8 mouse cellular contexts compared by ENCODE assay signal in the genomic region with DNA sequence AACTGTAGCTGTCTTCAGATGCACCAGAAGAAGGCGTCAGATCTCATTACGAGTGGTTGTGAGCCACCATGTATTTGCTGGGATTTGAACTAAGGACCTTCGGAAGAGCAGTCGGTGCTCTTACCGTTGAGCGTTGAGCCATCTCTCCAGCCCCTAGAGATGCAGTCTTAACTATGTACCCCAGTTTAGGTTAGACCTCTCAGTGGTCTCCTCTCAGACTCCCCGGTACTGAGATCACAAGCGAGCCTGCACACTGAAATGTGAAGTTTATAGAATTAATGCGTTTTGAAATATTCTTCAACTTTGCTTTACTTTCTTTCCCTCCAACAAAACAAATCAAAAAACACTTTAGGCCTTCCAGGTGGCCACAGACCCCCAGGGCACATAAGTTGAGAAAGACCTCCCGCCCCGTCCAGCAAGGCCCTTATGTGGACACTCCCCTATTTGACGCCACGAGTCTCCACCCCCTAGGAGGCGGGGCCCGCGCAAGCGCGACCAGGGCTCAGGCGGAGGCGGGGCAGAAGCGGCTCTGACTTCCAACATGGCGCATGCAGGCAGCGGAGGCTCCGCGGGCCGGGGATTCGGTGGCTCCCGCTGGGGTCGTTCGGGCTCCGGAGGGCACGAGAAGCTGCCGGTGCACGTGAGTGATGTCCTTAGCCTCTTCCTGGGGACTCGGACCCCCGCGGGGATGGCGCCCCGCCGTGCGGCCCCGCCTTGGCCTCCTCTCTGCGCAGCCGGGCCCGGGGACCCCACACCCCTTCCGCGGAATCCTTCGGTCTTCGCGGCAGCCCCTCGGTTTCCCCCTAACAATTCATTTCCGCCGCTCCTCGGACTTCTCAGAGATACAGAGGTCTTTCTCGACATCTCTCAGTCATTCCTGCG. TPM values are rescaled to one million over a fixed set of nuclear protein-coding genes. Genes with fewer than 3 reads are reported as not detected.
DNase-seq lines count a peak whose midpoint lies in the region; ATAC-seq and TF ChIP-seq lines count a peak whose summit lies in the region.

Sin3b (plus strand) TSS at position 517 of the 882 bp plus-strand sequence.

- H3K9me3 ChIP-seq in MEL (replicated peaks; ENCODE audit: insufficient read depth, low read length): no peaks in the 10 kb centered on the region
- no peaks in the 10 kb centered on the region for H3K9me3 ChIP-seq in lung, embryonic 16.5 days (ENCODE audit: control insufficient read depth, low read length)

- peak within 1 kb of the TSS; percentile 97 for H3K4me2 ChIP-seq in lung, embryonic 16.5 days (ENCODE audit: low read depth, low read length)

- peaks cover 10% of the 10 kb centered on the region for H3K79me2 ChIP-seq in MEL (ENCODE audit: control insufficient read depth, insufficient read depth, low read length, poor library complexity)

- no peak within 1 kb of the TSS for H3K27ac ChIP-seq in MEL (ENCODE audit: control insufficient read depth, low read depth, low read length)
- H3K27ac ChIP-seq in lung, embryonic 16.5 days (ENCODE audit: low read length): peak within 1 kb of the TSS; percentile 37; the same call in 1 of the 2 replicates

- no peak for TF ChIP-seq RAD21 in MEL (IDR thresholded peaks at IDR 0.05; ENCODE audit: low read depth, low read length)

- H3K4me1 ChIP-seq in MEL (ENCODE audit: control insufficient read depth in 1 of 2, insufficient read depth in 2 of 2, low read length in 2 of 2): peaks cover 0 to 10% of the 10 kb centered on the region in 2 experiments; a peak in 3 of 4 replicates
- H3K4me1 ChIP-seq in lung, embryonic 16.5 days (replicated peaks; ENCODE audit: control insufficient read depth, insufficient read depth, low read length): peaks cover 5% of the 10 kb centered on the region

- TF ChIP-seq EP300 in MEL (IDR thresholded peaks at IDR 0.05; ENCODE audit: low read depth in 1 of 2, low read length in 2 of 2): no peak

- peak within 1 kb of the TSS; percentile 98 for H3K9ac ChIP-seq in MEL (ENCODE audit: control insufficient read depth, low read depth, low read length, poor library complexity, severe bottlenecking)
- H3K9ac ChIP-seq in lung, embryonic 16.5 days (ENCODE audit: low read length): peak within 1 kb of the TSS; percentile 97

- H3K4me3 ChIP-seq in MEL (ENCODE audit: control insufficient read depth in 1 of 2, insufficient read depth in 1 of 2, low read depth in 2 of 2, low read length in 2 of 2): peak within 1 kb of the TSS; percentile 94 to 99
- peak within 1 kb of the TSS; percentile 92 for H3K4me3 ChIP-seq in lung, embryonic 16.5 days (ENCODE audit: low read length)

- TF ChIP-seq POLR2A in MEL (IDR thresholded peaks at IDR 0.05; ENCODE audit: control insufficient read depth in 1 of 2, insufficient read depth in 1 of 2, low read depth in 1 of 2, low read length in 2 of 2, poor library complexity in 1 of 2): peak; percentile 91 to 94

- peak; percentile 98 for ATAC-seq in hematopoietic stem cell, adult 5-6 weeks (replicated peaks in 1 of 2; ENCODE audit: insufficient read depth in 1 of 2, low FRiP score in 2 of 2, low TSS enrichment in 1 of 2, low read depth in 1 of 2, poor library complexity in 2 of 2, severe bottlenecking in 2 of 2)
- peak; percentile 100 for ATAC-seq in lung, embryonic 16.5 days (ENCODE audit: low read depth)

- no peaks in the 10 kb centered on the region for H3K27me3 ChIP-seq in MEL (ENCODE audit: control insufficient read depth in 1 of 2, insufficient read depth in 2 of 2, low read length in 2 of 2)
- H3K27me3 ChIP-seq in lung, embryonic 16.5 days (ENCODE audit: control insufficient read depth, insufficient read depth, low read depth, low read length): no peaks in the 10 kb centered on the region

- no peak for TF ChIP-seq CTCF in MEL (IDR thresholded peaks at IDR 0.05 in 2 of 3, conservative IDR thresholded peaks at IDR 0.05 in 1 of 3; ENCODE audit: control insufficient read depth in 1 of 3, insufficient read depth in 1 of 3, low read depth in 2 of 3, low read length in 3 of 3, poor library complexity in 1 of 3, severe bottlenecking in 1 of 3)

- H3K36me3 ChIP-seq in MEL (ENCODE audit: control insufficient read depth in 1 of 2, insufficient read depth in 2 of 2, low read length in 2 of 2): peaks cover 5% of the 10 kb centered on the region in 2 experiments
- peaks cover 29% of the 10 kb centered on the region for H3K36me3 ChIP-seq in lung, embryonic 16.5 days (ENCODE audit: control insufficient read depth, insufficient read depth, low read length)

- 13% methylated on average over 55 of the region's 56 CpGs for WGBS in lung, embryonic 16.5 days

- DNase-seq in MEL (ENCODE audit: low read depth, low spot score): peak; percentile 94
- DNase-seq in cerebellum, adult 8-10 months: peak; percentile 94
- peak; percentile 90 for DNase-seq in forelimb bud, embryonic 11.5 days (ENCODE audit: low read depth, low spot score)
- DNase-seq in layer of hippocampus, adult 9-10 months (ENCODE audit: low spot score): peak; percentile 63
- DNase-seq in ovary, postnatal 10 days (ENCODE audit: low spot score): peak; percentile 92
- peak; percentile 90 to 94 for DNase-seq in thymus, postnatal 10 days (ENCODE audit: low spot score in 2 of 2)

TF ChIP-seq in MEL, 35 proteins besides CTCF, POLR2A, EP300 and RAD21:
- TF ChIP-seq JUND (IDR thresholded peaks at IDR 0.05; ENCODE audit: low read depth, low read length) (no peak), ELF1 (IDR thresholded peaks at IDR 0.05; ENCODE audit: low read depth, low read length) (0 out of 2 replicates have a peak, but pooled peaks have one; percentile 26), TBP (IDR thresholded peaks at IDR 0.05; ENCODE audit: low read depth, low read length) (peak; percentile 82), RCOR1 (IDR thresholded peaks at IDR 0.05; ENCODE audit: low read depth, low read length) (no peak), SMC3 (IDR thresholded peaks at IDR 0.05; ENCODE audit: low read depth, low read length) (no peak), TCF12 (IDR thresholded peaks at IDR 0.05; ENCODE audit: low read depth, low read length) (peak; percentile 76), HCFC1 (IDR thresholded peaks at IDR 0.05; ENCODE audit: low read depth, low read length) (peak; percentile 79), MYC (IDR thresholded peaks at IDR 0.05; ENCODE audit: low read depth, low read length) (no peak), UBTF (IDR thresholded peaks at IDR 0.05; ENCODE audit: borderline replicate concordance, insufficient read depth, low read depth, low read length) (0 out of 2 replicates have a peak, but pooled peaks have one; percentile 47), ETS1 (IDR thresholded peaks at IDR 0.05; ENCODE audit: low read depth, low read length) (peak; percentile 22; the same call in 1 of the 2 replicates), NRF1 (IDR thresholded peaks at IDR 0.05; ENCODE audit: insufficient read depth, low read depth, low read length, poor library complexity, severe bottlenecking) (peak; percentile 95), MAFK (IDR thresholded peaks at IDR 0.05; ENCODE audit: borderline replicate concordance, low read depth, low read length) (no peak), POLR2AphosphoS2 (IDR thresholded peaks at IDR 0.05; ENCODE audit: low read length) (peak; percentile 93), USF1 (IDR thresholded peaks at IDR 0.05; ENCODE audit: low read depth, low read length) (0 out of 2 replicates have a peak, but pooled peaks have one; percentile 8), MAX (IDR thresholded peaks at IDR 0.05; ENCODE audit: low read length) (0 out of 2 replicates have a peak, but pooled peaks have one; percentile 41), KAT2A (conservative IDR thresholded peaks at IDR 0.05; ENCODE audit: low read depth, low read length) (no peak; the same call in 1 of the 2 replicates), ZMIZ1 (IDR thresholded peaks at IDR 0.05; ENCODE audit: low read depth, low read length) (peak; percentile 96), MAZ (IDR thresholded peaks at IDR 0.05; ENCODE audit: low read depth, low read length) (peak; percentile 44; the same call in 1 of the 2 replicates), USF2 (IDR thresholded peaks at IDR 0.05; ENCODE audit: borderline replicate concordance in 1 of 2, insufficient read depth in 1 of 2, low read depth in 1 of 2, low read length in 2 of 2) (no peak), MXI1 (IDR thresholded peaks at IDR 0.05; ENCODE audit: low read depth, low read length) (peak; percentile 62), BHLHE40 (IDR thresholded peaks at IDR 0.05; ENCODE audit: borderline replicate concordance, low read depth, low read length) (no peak), NELFE (IDR thresholded peaks at IDR 0.05; ENCODE audit: low read depth, low read length) (peak; percentile 96), ZKSCAN1 (IDR thresholded peaks at IDR 0.05; ENCODE audit: low read depth, low read length) (no peak), CHD2 (IDR thresholded peaks at IDR 0.05; ENCODE audit: low read length) (no peak), GATA1 (IDR thresholded peaks at IDR 0.05; ENCODE audit: low read depth, low read length) (no peak), ZNF384 (IDR thresholded peaks at IDR 0.05; ENCODE audit: low read depth, low read length) (no peak), MYB (IDR thresholded peaks at IDR 0.05; ENCODE audit: low read depth, low read length) (no peak), POLR2AphosphoS5 (IDR thresholded peaks at IDR 0.05; ENCODE audit: borderline replicate concordance, low read depth, low read length) (no peak), CHD1 (IDR thresholded peaks at IDR 0.05; ENCODE audit: low read depth, low read length) (no peak), GABPA (IDR thresholded peaks at IDR 0.05; ENCODE audit: low read depth, low read length) (no peak; the same call in 1 of the 2 replicates), MEF2A (IDR thresholded peaks at IDR 0.05; ENCODE audit: extremely low read depth, insufficient replicate concordance, low read depth, low read length, poor library complexity, severe bottlenecking) (no peak), TAL1 (IDR thresholded peaks at IDR 0.05; ENCODE audit: low read length) (no peak), E2F4 (IDR thresholded peaks at IDR 0.05; ENCODE audit: borderline replicate concordance, low read depth, low read length) (no peak), SIN3A (IDR thresholded peaks at IDR 0.05; ENCODE audit: low read length) (peak; percentile 77; the same call in 1 of the 2 replicates), ZC3H11A (IDR thresholded peaks at IDR 0.05; ENCODE audit: low read depth, low read length) (no peak)

RNA-seq across cellular contexts. Expression of gene Sin3b, which starts in this region (rescaled TPM):
- 123 and 139 TPM in 2 replicates for total RNA-seq in MEL (2012; rRNA removed)
- 100 to 1,000 TPM in 1 of 2 experiments, not detected in 1; 115 TPM for polyA plus RNA-seq in MEL (2012; ENCODE audit: insufficient read depth in 1 of 2, insufficient read length in 2 of 2, low read depth in 1 of 2, low replicate concordance in 2 of 2, missing spikeins in 1 of 2)
- 110 and 127 TPM in 2 replicates for total RNA-seq in hematopoietic stem cell, adult 5-6 weeks (2017)
- polyA plus RNA-seq in lung, embryonic 16.5 days (2015; fragmentation: Nextera tagmentation; extraction: Ambion mirVana): 149 and 158 TPM in 2 replicates
